Mouse (Mus musculus): ENCODE results near the gene Snrnp27. TPM values are rescaled to one million over a fixed set of nuclear protein-coding genes. Genes with fewer than 3 reads are reported as not detected.

The Snrnp27 gene
- total and polyA plus RNA-seq, 2 experiments: 8.6 to 18.7 TPM

DNA sequence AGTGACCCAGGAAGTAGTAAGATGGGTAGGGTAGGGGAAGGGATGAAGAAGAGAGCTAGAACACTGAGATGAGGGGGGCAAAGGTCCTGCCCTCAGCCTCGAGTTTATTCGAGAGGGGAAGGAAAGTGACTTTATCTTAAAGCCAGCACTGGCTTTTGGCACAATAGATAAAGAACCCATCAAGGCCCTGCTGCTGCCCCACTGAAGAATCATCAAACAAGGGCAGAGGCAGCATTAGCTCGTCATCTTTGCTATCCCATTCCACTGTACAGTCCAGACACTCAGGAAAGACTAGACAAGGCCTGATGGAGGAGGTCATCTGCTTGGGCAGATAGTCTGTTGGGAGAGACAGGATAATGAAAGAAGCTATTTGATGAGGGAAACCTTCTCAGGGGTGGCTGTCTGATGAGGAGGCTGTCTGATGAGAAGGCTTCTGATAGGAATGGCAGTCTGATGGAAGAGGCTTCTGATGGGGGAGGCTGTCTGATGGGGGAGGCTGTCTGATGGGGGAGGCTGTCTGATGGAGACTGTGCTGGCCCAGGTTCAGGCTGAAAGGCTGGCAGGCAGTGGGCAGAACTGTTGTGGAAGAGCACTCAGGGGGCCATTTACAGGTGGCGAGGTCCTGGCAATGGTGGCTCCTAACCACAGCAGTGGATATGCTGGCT is 47.0 kb downstream of the Snrnp27 start:
- Histone ChIP-seq H3K27ac (replicated peaks; ENCODE audit: insufficient read depth, low read depth, low read length) (no peak overlapping the region), H3K9ac (ENCODE audit: low read depth, low read length) (no peak overlapping the region), H3K36me3 (ENCODE audit: control insufficient read depth, insufficient read depth, low read length) (no peaks in the 10 kb centered on the region), H3K4me1 (ENCODE audit: control insufficient read depth, insufficient read depth, low read length) (peaks cover 1% of the 10 kb centered on the region; the same call in 1 of the 2 replicates), H3K79me2 (ENCODE audit: control insufficient read depth, insufficient read depth, low read length) (no peaks in the 10 kb centered on the region), H3K4me3 (ENCODE audit: insufficient read depth, low read depth, low read length) (no peak overlapping the region), H3K27me3 (ENCODE audit: control insufficient read depth, insufficient read depth, low read length) (no peaks in the 10 kb centered on the region)
- 74% methylated on average over 4 of the region's 4 CpGs for WGBS
- DNase-seq (ENCODE audit: extremely low read depth, low read depth, low spot score): no peak
- TF ChIP-seq CTCF (IDR thresholded peaks at IDR 0.05; ENCODE audit: low read depth, low read length): no peak
- TF ChIP-seq POLR2A (IDR thresholded peaks at IDR 0.05; ENCODE audit: extremely low read depth, insufficient read depth, low read length): no peak

- no peaks in the 10 kb centered on the region for H3K79me2 ChIP-seq (ENCODE audit: control insufficient read depth, insufficient read depth, low read length)
- H3K4me1 ChIP-seq (ENCODE audit: control insufficient read depth, insufficient read depth, low read length): peaks cover 1% of the 10 kb centered on the region; the same call in 1 of the 2 replicates
- H3K4me3 ChIP-seq (ENCODE audit: insufficient read depth, low read depth, low read length): no peak overlapping the region
- no peaks in the 10 kb centered on the region for H3K36me3 ChIP-seq (ENCODE audit: control insufficient read depth, insufficient read depth, low read length)
- H3K9ac ChIP-seq (ENCODE audit: low read depth, low read length): no peak overlapping the region
- no peak overlapping the region for H3K27ac ChIP-seq (replicated peaks; ENCODE audit: insufficient read depth, low read depth, low read length)
- no peaks in the 10 kb centered on the region for H3K27me3 ChIP-seq (ENCODE audit: control insufficient read depth, insufficient read depth, low read length)
- TF ChIP-seq CTCF (IDR thresholded peaks at IDR 0.05; ENCODE audit: low read depth, low read length) (no peak), POLR2A (IDR thresholded peaks at IDR 0.05; ENCODE audit: extremely low read depth, insufficient read depth, low read length) (no peak)
- 24% methylated on average over 2 of the region's 2 CpGs for WGBS
- DNase-seq (ENCODE audit: extremely low read depth, low read depth, low spot score): peak; percentile 84
These were observed 47.8 kb downstream of the Snrnp27 start for GRCm38 (mm10) chr6:86636495-86636894.

DNA sequence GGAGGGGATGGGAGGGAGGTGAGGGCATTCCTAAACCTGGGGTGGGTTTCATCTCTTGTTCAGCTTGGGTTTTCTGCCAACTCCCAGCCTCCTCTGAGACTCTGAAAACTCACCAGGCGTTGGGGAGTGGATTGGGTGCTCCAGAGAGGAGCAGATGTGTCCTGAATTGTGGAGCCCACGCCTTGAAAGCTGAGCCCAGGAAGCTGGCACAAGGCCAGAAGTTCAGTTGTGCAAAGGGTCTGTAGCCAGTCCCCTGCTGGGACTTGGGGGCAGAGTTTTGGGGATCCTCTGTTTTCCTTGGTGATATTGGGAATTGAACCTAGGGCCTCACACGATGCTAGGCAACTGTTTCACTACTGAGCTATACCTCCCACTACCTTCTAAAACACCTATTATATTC is 54.2 kb downstream of the Snrnp27 start:
- WGBS: 80% methylated on average over 3 of the region's 3 CpGs
- H3K9ac ChIP-seq (ENCODE audit: low read depth, low read length): no peak overlapping the region
- no peaks in the 10 kb centered on the region for H3K27me3 ChIP-seq (ENCODE audit: control insufficient read depth, insufficient read depth, low read length)
- no peaks in the 10 kb centered on the region for H3K36me3 ChIP-seq (ENCODE audit: control insufficient read depth, insufficient read depth, low read length)
- H3K4me3 ChIP-seq (ENCODE audit: insufficient read depth, low read depth, low read length): no peak overlapping the region
- no peaks in the 10 kb centered on the region for H3K4me1 ChIP-seq (ENCODE audit: control insufficient read depth, insufficient read depth, low read length)
- TF ChIP-seq CTCF (IDR thresholded peaks at IDR 0.05; ENCODE audit: low read depth, low read length): no peak
- no peak for TF ChIP-seq POLR2A (IDR thresholded peaks at IDR 0.05; ENCODE audit: extremely low read depth, insufficient read depth, low read length)
- H3K27ac ChIP-seq (replicated peaks; ENCODE audit: insufficient read depth, low read depth, low read length): no peak overlapping the region
- H3K79me2 ChIP-seq (ENCODE audit: control insufficient read depth, insufficient read depth, low read length): no peaks in the 10 kb centered on the region
- no peak for DNase-seq (ENCODE audit: extremely low read depth, low read depth, low spot score)

DNA sequence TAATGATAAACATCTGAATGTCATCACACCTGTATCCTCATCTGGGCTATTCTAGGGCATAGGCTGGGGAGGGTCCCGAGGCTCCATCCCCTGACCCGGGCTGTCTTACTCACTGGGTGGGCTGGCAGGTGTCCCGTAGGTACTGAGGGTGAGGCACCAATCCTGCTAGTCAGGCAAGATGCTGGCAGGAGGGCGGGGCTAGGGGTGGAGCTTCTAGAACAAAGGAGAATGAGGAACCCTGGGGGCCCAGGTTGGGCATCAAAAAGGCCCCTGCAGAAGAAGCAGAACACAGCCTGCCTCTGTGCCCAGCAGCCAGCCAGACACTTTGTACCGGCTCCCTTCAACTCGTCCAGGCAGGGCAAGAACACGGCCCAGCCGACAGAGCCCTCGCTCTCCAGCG is 56.4 kb downstream of the Snrnp27 start, which contains the start of gene Asprv1:
Gene Asprv1, plus strand, starts transcription at position 219 of the 400 bp plus-strand sequence.
- H3K4me3 ChIP-seq (ENCODE audit: insufficient read depth, low read depth, low read length): no peak within 1 kb of the TSS
- no peaks in the 10 kb centered on the region for H3K27me3 ChIP-seq (ENCODE audit: control insufficient read depth, insufficient read depth, low read length)
- WGBS: 64% methylated on average over 10 of the region's 10 CpGs
- no peak within 1 kb of the TSS for H3K27ac ChIP-seq (replicated peaks; ENCODE audit: insufficient read depth, low read depth, low read length)
- no peaks in the 10 kb centered on the region for H3K79me2 ChIP-seq (ENCODE audit: control insufficient read depth, insufficient read depth, low read length)
- DNase-seq (ENCODE audit: extremely low read depth, low read depth, low spot score): no peak
- H3K36me3 ChIP-seq (ENCODE audit: control insufficient read depth, insufficient read depth, low read length): no peaks in the 10 kb centered on the region
- no peak within 1 kb of the TSS for H3K9ac ChIP-seq (ENCODE audit: low read depth, low read length)
- TF ChIP-seq POLR2A (IDR thresholded peaks at IDR 0.05; ENCODE audit: extremely low read depth, insufficient read depth, low read length): no peak
- TF ChIP-seq CTCF (IDR thresholded peaks at IDR 0.05; ENCODE audit: low read depth, low read length): no peak
- no peaks in the 10 kb centered on the region for H3K4me1 ChIP-seq (ENCODE audit: control insufficient read depth, insufficient read depth, low read length)

Other genes with a start within 250 kb of the Snrnp27 start
- 10.1 and 10.2 TPM in 2 replicates for gene C87436, start 246.1 kb downstream of the Snrnp27 start, total RNA-seq (2014; rRNA removed)
- 7.6 and 7.8 TPM in 2 replicates for gene C87436, start 246.1 kb downstream of the Snrnp27 start, polyA plus RNA-seq (2012; rRNA removed)
- 38.2 and 59.7 TPM in 2 replicates for gene Pcbp1, start 158.2 kb downstream of the Snrnp27 start, total RNA-seq (2014; rRNA removed)
- 119 and 138 TPM in 2 replicates for gene Pcbp1, start 158.2 kb downstream of the Snrnp27 start, polyA plus RNA-seq (2012; rRNA removed)
- not detected in 2 replicates for gene Asprv1, start 56.4 kb downstream of the Snrnp27 start, total RNA-seq (2014; rRNA removed)
- 0.07 and 0.10 TPM in 2 replicates for gene Asprv1, start 56.4 kb downstream of the Snrnp27 start, polyA plus RNA-seq (2012; rRNA removed)
- 2.0 and 2.6 TPM in 2 replicates for gene Mxd1, start 15.4 kb downstream of the Snrnp27 start, total RNA-seq (2014; rRNA removed)
- gene Mxd1, start 15.4 kb downstream of the Snrnp27 start, polyA plus RNA-seq (2012; rRNA removed): 2.7 and 2.8 TPM in 2 replicates
- 6.4 and 8.3 TPM in 2 replicates for gene Gmcl1, start 48.9 kb upstream of the Snrnp27 start, total RNA-seq (2014; rRNA removed)
- gene Gmcl1, start 48.9 kb upstream of the Snrnp27 start, polyA plus RNA-seq (2012; rRNA removed): 3.4 and 4.0 TPM in 2 replicates
- gene Anxa4, start 109.1 kb upstream of the Snrnp27 start, total RNA-seq (2014; rRNA removed): 49.1 and 57.6 TPM in 2 replicates
- gene Anxa4, start 109.1 kb upstream of the Snrnp27 start, polyA plus RNA-seq (2012; rRNA removed): 31.2 and 31.7 TPM in 2 replicates
- 2.6 and 5.8 TPM in 2 replicates for gene Aak1, start 165.0 kb upstream of the Snrnp27 start, total RNA-seq (2014; rRNA removed)
- 5.2 and 7.2 TPM in 2 replicates for gene Aak1, start 165.0 kb upstream of the Snrnp27 start, polyA plus RNA-seq (2012; rRNA removed)